Mouse (Mus musculus) thymus, adult 2 months (tissue): ENCODE measurements around the gene Dpm3. TPM values are rescaled to one million over a fixed set of nuclear protein-coding genes. Genes with fewer than 3 reads are reported as not detected.

Source experiments
- DNase-seq: peaks from one replicate; pipeline ENCODE4 v3.0.0; 2021
- H3K27ac ChIP-seq: fragments of 200-500 bp; 2 replicates; pipeline ENCODE4 v1.5.1; 2012; ENCODE audit warnings: low read length, control low read depth; ENCODE audit not compliant: control insufficient read depth, insufficient read depth
- H3K27me3 ChIP-seq: fragments of 200-500 bp; 2 replicates; pipeline ENCODE4 v1.6.1; 2012; ENCODE audit warnings: mild to moderate bottlenecking, low read length, moderate library complexity, mixed read lengths; ENCODE audit not compliant: control insufficient read depth, insufficient read depth
- H3K36me3 ChIP-seq: fragments of 200-500 bp; 2 replicates; pipeline ENCODE4 v1.6.1; 2012; ENCODE audit warnings: mild to moderate bottlenecking, low read length, moderate library complexity; ENCODE audit not compliant: control insufficient read depth, insufficient read depth
- H3K4me1 ChIP-seq: fragments of 200-500 bp; replicated peaks from 2 replicates; pipeline ENCODE4 v1.6.1; 2012; ENCODE audit warnings: low read length; ENCODE audit not compliant: control insufficient read depth, insufficient read depth
- H3K4me3 ChIP-seq: fragments of 200-500 bp; 2 replicates; pipeline ENCODE4 v1.5.1; 2012; ENCODE audit warnings: mild to moderate bottlenecking, low read length, control low read depth, moderate library complexity; ENCODE audit not compliant: control insufficient read depth, insufficient read depth
- CTCF ChIP-seq: fragments of 200-500 bp; IDR thresholded peaks from 2 replicates; pipeline ENCODE4 v1.5.1; 2012; ENCODE audit warnings: mild to moderate bottlenecking, control low read depth, low read length, moderate library complexity, borderline replicate concordance; ENCODE audit not compliant: control insufficient read depth, poor library complexity, insufficient read depth; ENCODE audit errors: extremely low read depth
- POLR2A ChIP-seq: fragments of 200-500 bp; IDR thresholded peaks from 2 replicates; pipeline ENCODE4 v1.6.1; 2012; ENCODE audit warnings: mild to moderate bottlenecking, low read length, control low read depth, moderate library complexity; ENCODE audit not compliant: control insufficient read depth, poor library complexity, insufficient read depth; ENCODE audit errors: extremely low read depth
- WGBS: fragments of 180-500 bp; shearing (Covaris S2); methylation state at CpG from one replicate; pipeline ENCODE4 v1.1.7; 2018; 5-methylcytosine and 5-hydroxymethylcytosine counted together
- polyA plus RNA-seq: library from polyadenylated mRNA; depleted of rRNA; stranded (reverse); fragments of >200 nt; gene quantifications from 2 replicates; pipeline ENCODE4 v1.2.3, GENCODE M21; 2012

Gene Dpm3
- polyA plus RNA-seq, 1 experiment, result 588 TPM

DNA sequence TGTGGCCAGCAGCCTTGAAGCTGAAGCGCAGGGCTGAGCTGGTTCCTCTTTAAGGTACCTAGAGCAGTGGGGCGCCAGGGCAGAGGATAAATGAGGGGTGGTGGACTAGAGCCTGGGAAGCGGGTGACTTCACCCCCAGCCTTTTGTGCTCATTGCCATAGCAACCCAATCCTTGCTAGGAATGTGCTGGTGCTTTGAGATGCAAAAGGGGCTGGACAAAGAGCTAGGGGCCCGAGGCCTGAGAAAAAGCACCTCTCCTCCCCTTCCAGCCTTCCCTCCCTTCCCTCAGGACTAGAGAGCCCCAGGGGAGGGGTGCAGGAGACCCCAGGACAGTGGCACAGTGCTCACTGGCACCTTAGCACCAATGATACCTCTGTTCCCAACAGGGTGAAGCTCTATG, 33.2 kb upstream of the Dpm3 start:
- Histone ChIP-seq H3K27ac (no peak overlapping the region), H3K4me1 (peaks cover 16% of the 10 kb centered on the region), H3K36me3 (no peaks in the 10 kb centered on the region), H3K27me3 (no peaks in the 10 kb centered on the region), H3K4me3 (no peak overlapping the region)
- TF ChIP-seq POLR2A, result no peak
- no peak for TF ChIP-seq CTCF
- DNase-seq, result no peak
- WGBS, result 71% methylated on average over 4 of the region's 4 CpGs

DNA sequence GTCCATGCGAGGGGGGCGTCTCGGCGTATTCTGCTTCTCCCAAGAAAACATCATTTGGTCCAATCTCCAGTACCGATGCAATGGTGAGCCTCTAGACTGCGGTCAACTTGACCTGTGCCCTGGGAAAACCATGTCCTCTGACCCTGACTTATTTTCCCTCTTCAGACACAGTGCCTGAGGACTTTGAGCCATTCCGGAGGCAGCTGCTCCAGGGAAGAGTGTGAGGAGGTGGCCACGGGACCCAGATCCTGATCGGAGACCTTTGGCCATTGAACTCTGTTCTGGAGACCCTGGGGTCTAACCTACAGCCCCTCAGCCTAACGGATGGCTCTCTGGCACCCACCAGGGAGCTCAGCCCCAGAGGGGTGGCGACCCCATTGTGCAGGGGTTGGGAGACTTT, 32.8 kb upstream of the Dpm3 start:
- H3K27me3 ChIP-seq, result no peaks in the 10 kb centered on the region
- WGBS, result 95% methylated on average over 11 of the region's 11 CpGs
- H3K27ac ChIP-seq, result no peak overlapping the region
- no peak for DNase-seq
- peaks cover 16% of the 10 kb centered on the region for H3K4me1 ChIP-seq
- H3K36me3 ChIP-seq, result no peaks in the 10 kb centered on the region
- no peak overlapping the region for H3K4me3 ChIP-seq
- no peak for TF ChIP-seq CTCF
- TF ChIP-seq POLR2A, result no peak

DNA sequence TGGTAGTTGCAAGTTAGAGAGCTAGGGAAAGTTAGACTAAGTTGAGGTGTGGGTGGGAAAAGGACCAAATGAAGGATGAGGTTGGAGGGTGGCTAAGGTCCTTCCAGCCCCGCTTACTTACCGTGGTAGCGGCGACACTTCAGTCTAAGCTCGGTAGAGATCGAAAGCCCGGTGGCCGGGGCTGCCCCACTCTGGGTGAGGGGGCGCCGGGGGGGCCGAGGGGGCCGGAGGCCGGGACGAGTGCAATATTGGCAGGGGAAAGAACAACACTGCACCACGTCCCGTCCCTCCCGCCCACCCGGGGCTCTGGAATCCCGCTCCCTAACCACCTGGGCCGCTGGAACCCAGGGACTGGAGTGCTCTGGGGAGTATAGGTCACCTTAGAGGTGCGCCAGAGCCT, 32.3 kb upstream of the Dpm3 start, which contains the start of gene Mtx1:
Mtx1 (minus strand) TSS at position 189 of the 400 bp plus-strand sequence.
- Histone ChIP-seq H3K36me3 (no peaks in the 10 kb centered on the region), H3K4me3 (peak within 1 kb of the TSS; percentile 24), H3K27me3 (no peaks in the 10 kb centered on the region), H3K4me1 (peaks cover 16% of the 10 kb centered on the region), H3K27ac (no peak within 1 kb of the TSS)
- TF ChIP-seq CTCF (no peak), POLR2A (no peak)
- no peak for DNase-seq
- 20% methylated on average over 21 of the region's 21 CpGs for WGBS

GRCm38 (mm10) chr3:89227307-89228179, 31.6 kb upstream of the Dpm3 start:
- no peaks in the 10 kb centered on the region for H3K27me3 ChIP-seq
- 2% methylated on average over 41 of the region's 41 CpGs for WGBS
- TF ChIP-seq POLR2A (0 out of 2 replicates have a peak, but pooled peaks have one; percentile 24), CTCF (0 out of 2 replicates have a peak, but pooled peaks have one; percentile 14)
- H3K36me3 ChIP-seq, result no peaks in the 10 kb centered on the region
- H3K27ac ChIP-seq, result no peak overlapping the region
- peak; percentile 51 for DNase-seq
- peak overlapping the region; percentile 24 for H3K4me3 ChIP-seq
- H3K4me1 ChIP-seq, result peaks cover 16% of the 10 kb centered on the region

GRCm38 (mm10) chr3:89228180-89228549, 31.0 kb upstream of the Dpm3 start:
- no peaks in the 10 kb centered on the region for H3K27me3 ChIP-seq
- H3K27ac ChIP-seq, result no peak overlapping the region
- peaks cover 16% of the 10 kb centered on the region for H3K4me1 ChIP-seq
- TF ChIP-seq POLR2A (no peak), CTCF (peak; percentile 96)
- WGBS, result under 1% methylated on average over 20 of the region's 20 CpGs
- peak overlapping the region; percentile 49 for H3K4me3 ChIP-seq
- no peaks in the 10 kb centered on the region for H3K36me3 ChIP-seq
- peak; percentile 90 for DNase-seq

DNA sequence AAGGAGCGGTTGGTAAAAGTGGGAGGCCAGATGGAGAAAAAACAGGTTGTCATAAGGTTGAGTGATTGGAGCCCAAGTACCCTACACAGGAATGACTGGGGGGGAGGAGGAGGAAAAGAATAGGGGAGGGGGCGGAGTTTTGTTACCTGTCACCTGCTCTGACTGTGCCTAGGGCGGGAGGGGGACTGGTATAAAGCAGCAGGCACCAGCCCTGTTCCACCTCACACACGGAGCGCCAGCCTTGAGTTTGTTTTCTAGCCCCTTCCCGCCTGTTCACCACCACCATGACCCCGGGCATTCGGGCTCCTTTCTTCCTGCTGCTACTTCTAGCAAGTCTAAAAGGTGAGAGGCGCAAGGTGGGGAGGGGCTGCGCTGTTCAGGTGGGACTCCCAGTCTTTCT, 30.3 kb upstream of the Dpm3 start, which contains the start of gene Muc1:
Muc1 (plus strand) TSS at position 222 of the 400 bp plus-strand sequence.
- 69% methylated on average over 10 of the region's 10 CpGs for WGBS
- no peak for DNase-seq
- H3K27ac ChIP-seq, result no peak within 1 kb of the TSS

GRCm38 (mm10) chr3:89229276-89229675, 29.9 kb upstream of the Dpm3 start:
- no peak overlapping the region for H3K27ac ChIP-seq
- peaks cover 16% of the 10 kb centered on the region for H3K4me1 ChIP-seq
- no peaks in the 10 kb centered on the region for H3K27me3 ChIP-seq
- H3K36me3 ChIP-seq, result no peaks in the 10 kb centered on the region
- TF ChIP-seq CTCF, result no peak
- TF ChIP-seq POLR2A, result no peak
- no peak overlapping the region for H3K4me3 ChIP-seq
- no peak for DNase-seq
- WGBS, result 96% methylated on average over 4 of the region's 4 CpGs

More for the DNA sequence above, 30.3 kb upstream of the Dpm3 start, which contains the start of gene Muc1:
- H3K4me1 ChIP-seq, result peaks cover 16% of the 10 kb centered on the region
- H3K27me3 ChIP-seq, result no peaks in the 10 kb centered on the region
- no peaks in the 10 kb centered on the region for H3K36me3 ChIP-seq
- TF ChIP-seq CTCF, result no peak
- TF ChIP-seq POLR2A, result no peak
- peak within 1 kb of the TSS; percentile 49 for H3K4me3 ChIP-seq
